Mouse (Mus musculus) activated CD4-positive, CD25-positive, alpha-beta regulatory T cell, adult 9 weeks (primary cell): ENCODE results near the gene Kcnj13. TPM values are rescaled to one million over a fixed set of nuclear protein-coding genes. Genes with fewer than 3 reads are reported as not detected.

Experiments used
- polyA plus RNA-seq: library from polyadenylated mRNA; unstranded; fragments of 100-300 nt; shearing (Covaris generic); gene quantifications from one replicate; pipeline ENCODE4 v1.2.1, GENCODE M21; 2017

The Kcnj13 gene
- 0.75 TPM for polyA plus RNA-seq

DNA sequence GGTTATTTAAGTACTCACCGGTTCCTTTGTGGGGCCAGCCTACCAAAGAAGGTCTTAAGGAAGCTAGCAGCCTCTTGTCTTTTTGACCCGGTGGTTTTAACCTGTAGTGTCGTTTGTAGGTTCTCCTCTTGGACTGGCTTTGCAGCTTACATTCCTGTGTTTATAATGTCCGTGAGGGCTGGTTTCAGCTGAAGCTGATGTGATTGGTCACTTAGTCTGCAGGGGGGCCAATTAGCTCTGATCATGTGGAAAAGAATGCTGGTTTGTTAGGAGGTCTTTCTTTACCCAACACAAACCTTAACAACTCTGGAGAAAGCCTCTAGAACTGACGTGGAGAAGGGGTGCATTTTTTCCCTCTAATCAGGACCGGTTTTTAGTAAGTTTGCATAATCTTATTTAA is at the start of gene Kcnj13:
TSS of gene Kcnj13 (minus strand) at position 136 of the 400 bp plus-strand sequence.

Other genes with a start within 250 kb of the Kcnj13 start
- gene Ecel1, start 238.2 kb downstream of the Kcnj13 start, polyA plus RNA-seq = 0.45 TPM
- not detected for gene Prss56, start 211.4 kb downstream of the Kcnj13 start, polyA plus RNA-seq
- not detected for gene Chrnd, start 204.1 kb downstream of the Kcnj13 start, polyA plus RNA-seq
- not detected for gene Chrng, start 190.1 kb downstream of the Kcnj13 start, polyA plus RNA-seq
- gene Eif4e2, start 180.8 kb downstream of the Kcnj13 start, polyA plus RNA-seq = 139 TPM
- gene Efhd1, start 130.4 kb downstream of the Kcnj13 start, polyA plus RNA-seq = not detected
- 69.7 TPM for gene Gigyf2, start 67.7 kb downstream of the Kcnj13 start, polyA plus RNA-seq
- gene Snorc, start 75.5 kb upstream of the Kcnj13 start, polyA plus RNA-seq = not detected
- gene Neu2, start 115.2 kb upstream of the Kcnj13 start, polyA plus RNA-seq = not detected
- gene Ngef, start 179.1 kb upstream of the Kcnj13 start, polyA plus RNA-seq = not detected
- gene Inpp5d, start 225.6 kb upstream of the Kcnj13 start, polyA plus RNA-seq = 236 TPM